Mouse (Mus musculus) spleen, adult 10 weeks (tissue): Measurements from ENCODE around the gene Gm14325. TPM values are rescaled to one million over a fixed set of nuclear protein-coding genes. Genes with fewer than 3 reads are reported as not detected.

ENCODE experiments used
- polyA plus RNA-seq: library from polyadenylated mRNA; stranded (reverse); fragments of 350-450 nt; fragmentation: Illumina TruSeq; extraction: RNeasy Lipid Tissue Mini Kit (QIAGEN cat#74804); gene quantifications from one replicate; pipeline ENCODE4 v1.2.3, GENCODE M21; 2015; ENCODE audit warnings: low replicate concordance; ENCODE audit not compliant: insufficient read depth

Gm14325 gene
- polyA plus RNA-seq: 57.7 TPM

DNA sequence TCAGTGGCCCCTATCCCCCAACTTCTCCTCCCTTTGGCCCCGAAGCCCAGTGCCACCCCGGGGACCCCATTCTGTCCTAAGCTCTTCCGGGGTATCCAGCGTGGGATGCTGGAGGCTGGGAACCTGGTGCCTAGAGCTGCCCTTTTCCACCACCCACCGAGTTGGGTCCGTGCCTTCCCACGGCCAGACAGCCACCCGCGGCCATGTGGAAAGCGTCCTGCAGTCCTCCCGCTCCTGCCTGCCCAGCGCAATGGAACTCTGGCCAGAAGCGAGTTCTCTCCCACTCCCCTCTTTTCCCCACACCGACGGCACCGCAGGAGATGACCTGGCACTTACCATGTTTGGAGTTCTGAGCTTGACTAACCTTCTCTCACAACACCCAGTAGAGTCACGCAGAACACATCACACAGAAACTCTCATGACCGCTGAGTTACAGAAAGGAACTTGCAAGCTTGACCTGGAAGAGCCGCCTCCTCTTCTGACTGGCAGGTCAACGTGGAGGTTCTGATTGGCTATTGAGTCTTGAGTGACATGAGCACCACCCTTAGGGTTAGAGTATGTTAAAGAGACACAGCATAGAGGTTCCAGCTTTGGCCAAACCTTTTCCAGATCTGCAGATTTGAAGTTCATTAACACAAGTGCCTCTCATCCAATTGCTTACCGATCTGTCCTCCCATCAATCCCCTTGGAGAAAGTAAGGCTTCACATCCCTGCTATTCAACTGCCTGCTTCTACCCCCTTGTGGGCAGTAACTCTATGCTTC is at the start of gene Gm14325:
Gene Gm14325 (minus strand): TSS at position 436 of the 763 bp plus-strand sequence.

Other genes starting within 250 kb of the Gm14325 start
- gene Gm14322, start 81.0 kb downstream of the Gm14325 start, polyA plus RNA-seq: 2.4 TPM
- 2.5 TPM for gene Gm14327, start 56.8 kb upstream of the Gm14325 start, polyA plus RNA-seq
- 4.8 TPM for gene Zfp972, start 85.3 kb upstream of the Gm14325 start, polyA plus RNA-seq
- 22.9 TPM for gene Gm14326, start 117.0 kb upstream of the Gm14325 start, polyA plus RNA-seq
- 42.2 TPM for gene Zfp971, start 182.9 kb upstream of the Gm14325 start, polyA plus RNA-seq
- 18.3 TPM for gene Zfp931, start 238.1 kb upstream of the Gm14325 start, polyA plus RNA-seq